Mouse (Mus musculus) embryo, embryonic 10.5 days (tissue): ENCODE results near the gene Cavin1.
"Not testable (repeated sequence)": the region's sequence is repeated elsewhere in the genome, so short reads cannot be mapped to it uniquely, and the experiment has no call there.

ENCODE experiments used
- DNase-seq: peaks from one replicate; pipeline ENCODE4 v3.0.0-alpha.2; 2015; ENCODE audit warnings: low spot score

Gene Cavin1

GRCm38 (mm10) chr11:100970557-100970937 lies at the start of gene Cavin1:
Gene Cavin1, minus strand, starts transcription at chr11:100970887.
- DNase-seq, result peak; percentile 60

- DNase-seq, result no peak
Measured at GRCm38 (mm10) chr11:101011641-101012040, 41.0 kb upstream of the Cavin1 start.

GRCm38 (mm10) chr11:101009888-101010784 lies 39.4 kb upstream of the Cavin1 start:
- DNase-seq, result peak; percentile 42

GRCm38 (mm10) chr11:101009046-101009887 lies 38.6 kb upstream of the Cavin1 start, which contains the start of gene Atp6v0a1:
Gene Atp6v0a1, plus strand, starts transcription at chr11:101009452.
- peak; percentile 98 for DNase-seq

GRCm38 (mm10) chr11:101008206-101009045 lies 37.7 kb upstream of the Cavin1 start:
- DNase-seq, result peak; percentile 17

GRCm38 (mm10) chr11:101003025-101003685 lies 32.5 kb upstream of the Cavin1 start:
- DNase-seq, result no peak

GRCm38 (mm10) chr11:101001875-101002552 lies 31.3 kb upstream of the Cavin1 start:
- DNase-seq, result not testable (repeated sequence)

- no peak for DNase-seq
Measured at GRCm38 (mm10) chr11:100999254-100999653, 28.6 kb upstream of the Cavin1 start.

- DNase-seq, result no peak
Measured at GRCm38 (mm10) chr11:100998836-100999235, 28.1 kb upstream of the Cavin1 start.

- no peak for DNase-seq
Measured at GRCm38 (mm10) chr11:100996501-100996900, 25.8 kb upstream of the Cavin1 start.

GRCm38 (mm10) chr11:100994655-100995054 lies 24.0 kb upstream of the Cavin1 start:
- no peak for DNase-seq

- no peak for DNase-seq
Measured at GRCm38 (mm10) chr11:100994233-100994632, 23.5 kb upstream of the Cavin1 start.

GRCm38 (mm10) chr11:100993437-100993836 lies 22.8 kb upstream of the Cavin1 start:
- no peak for DNase-seq

GRCm38 (mm10) chr11:100991027-100991534 lies 20.4 kb upstream of the Cavin1 start:
- DNase-seq, result peak; percentile 30

GRCm38 (mm10) chr11:100989666-100990065 lies 19.0 kb upstream of the Cavin1 start:
- DNase-seq, result no peak

- no peak for DNase-seq
Measured at GRCm38 (mm10) chr11:100988674-100989073, 18.0 kb upstream of the Cavin1 start.

- no peak for DNase-seq
Measured at GRCm38 (mm10) chr11:100985607-100986006, 14.9 kb upstream of the Cavin1 start.

- DNase-seq, result no peak
Measured at GRCm38 (mm10) chr11:100983778-100984131, 13.1 kb upstream of the Cavin1 start.

GRCm38 (mm10) chr11:100983125-100983777 lies 12.6 kb upstream of the Cavin1 start:
- DNase-seq, result peak; percentile 93

- DNase-seq, result no peak
Measured at GRCm38 (mm10) chr11:100982087-100982486, 11.4 kb upstream of the Cavin1 start.
